Mouse (Mus musculus) stomach, postnatal 0 days (tissue): Measurements from ENCODE around the gene Zfp414.

Source experiments
- CTCF ChIP-seq: IDR thresholded peaks from 2 replicates; pipeline ENCODE4 v1.5.1; 2016; ENCODE audit warnings: antibody characterized with exemption, low read depth, mild to moderate bottlenecking, moderate library complexity
- EP300 ChIP-seq: optimal IDR thresholded peaks from 2 replicates; pipeline ENCODE3; 2016; ENCODE audit warnings: antibody characterized with exemption

GRCm38 (mm10) chr17:33630171-33630895 lies 1.4 kb downstream of the Zfp414 start:
- no peak for TF ChIP-seq CTCF
- no peak for TF ChIP-seq EP300
